Mouse (Mus musculus): ENCODE measurements at regions not wholly inside any gene's neighbourhood (a gene's known extent, or its start where the extent isn't known, plus 50 kb on each side); places are given as distances from the start of the nearest gene placed in this dataset.

DNA sequence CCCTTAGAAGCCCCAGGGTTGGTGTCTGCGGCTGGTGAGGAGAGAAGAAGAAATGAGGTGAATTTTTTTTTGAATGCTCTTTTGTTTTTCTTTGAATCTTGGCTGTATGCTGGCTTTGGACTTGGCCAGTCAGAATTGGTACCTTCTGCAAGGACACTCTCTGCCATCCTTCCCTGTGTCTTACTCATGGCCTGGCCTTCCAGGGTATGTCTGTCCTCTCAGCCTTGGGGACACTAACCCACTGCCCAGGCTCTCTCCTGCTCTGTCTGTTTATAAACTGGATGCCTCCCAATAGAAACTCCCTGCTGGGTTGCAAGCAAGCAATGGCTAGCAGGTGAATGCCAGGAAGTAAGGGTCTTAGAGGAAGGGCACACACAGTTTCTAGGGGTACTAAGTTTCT lies 110.4 kb upstream of the Sdk2 start:
- TF ChIP-seq CTCF (IDR thresholded peaks at IDR 0.05; ENCODE audit: borderline replicate concordance, insufficient read depth, low read depth, low read length), result no peak
- TF ChIP-seq POLR2A (IDR thresholded peaks at IDR 0.05; ENCODE audit: borderline replicate concordance, insufficient read depth, low read length), result no peak

All from cerebellum, adult 2 months (tissue).